Mouse (Mus musculus): ENCODE data around the gene Syn3. TPM values are rescaled to one million over a fixed set of nuclear protein-coding genes. Genes with fewer than 3 reads are reported as not detected.

The Syn3 gene
- polyA plus RNA-seq, 1 experiment from 2014 or later: 0.22 TPM

DNA sequence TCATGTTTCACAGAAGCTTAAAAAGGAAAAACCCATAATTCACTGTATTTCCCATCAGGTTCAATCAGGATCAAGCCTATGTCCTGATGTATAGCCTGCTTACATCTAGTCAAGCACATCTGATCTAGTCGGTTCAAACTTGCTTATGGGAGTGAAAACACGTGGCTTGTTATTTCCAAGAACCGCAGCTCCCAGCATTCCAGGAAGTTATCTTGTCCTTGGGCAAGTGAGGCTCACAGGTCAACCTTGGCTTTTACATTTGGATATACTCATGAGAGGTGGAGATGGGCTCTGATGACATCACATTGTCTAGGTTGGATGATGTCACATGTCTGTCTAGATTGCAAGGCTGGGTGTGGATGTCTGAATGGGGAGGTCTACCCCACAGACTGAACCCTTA, 185.7 kb downstream of the Syn3 start:
- Histone ChIP-seq H3K4me3 (ENCODE audit: low read depth, low read length) (no peak overlapping the region), H3K27ac (ENCODE audit: low read length) (no peak overlapping the region), H3K4me1 (ENCODE audit: control insufficient read depth, low read depth, low read length) (no peaks in the 10 kb centered on the region), H3K9ac (ENCODE audit: low read depth, low read length) (no peak overlapping the region), H3K27me3 (ENCODE audit: control insufficient read depth, insufficient read depth, low read depth, low read length) (no peaks in the 10 kb centered on the region), H3K36me3 (ENCODE audit: control insufficient read depth, insufficient read depth) (no peaks in the 10 kb centered on the region), H3K9me3 (replicated peaks; ENCODE audit: control insufficient read depth, low read length) (no peaks in the 10 kb centered on the region), H3K4me2 (ENCODE audit: low read depth, low read length) (no peak overlapping the region)
- 56% methylated on average over 3 of the region's 3 CpGs for WGBS (ENCODE audit: insufficient replicate concordance)
- ATAC-seq (ENCODE audit: low read depth): no peak

GRCm38 (mm10) chr10:86310527-86310926, 188.2 kb downstream of the Syn3 start:
- Histone ChIP-seq H3K4me3 (ENCODE audit: low read depth, low read length) (no peak overlapping the region), H3K27me3 (ENCODE audit: control insufficient read depth, insufficient read depth, low read depth, low read length) (no peaks in the 10 kb centered on the region), H3K9me3 (replicated peaks; ENCODE audit: control insufficient read depth, low read length) (no peaks in the 10 kb centered on the region), H3K4me1 (ENCODE audit: control insufficient read depth, low read depth, low read length) (no peaks in the 10 kb centered on the region), H3K4me2 (ENCODE audit: low read depth, low read length) (no peak overlapping the region), H3K9ac (ENCODE audit: low read depth, low read length) (no peak overlapping the region), H3K27ac (ENCODE audit: low read length) (no peak overlapping the region), H3K36me3 (ENCODE audit: control insufficient read depth, insufficient read depth) (no peaks in the 10 kb centered on the region)
- 54% methylated on average over 6 of the region's 6 CpGs for WGBS (ENCODE audit: insufficient replicate concordance)
- no peak for ATAC-seq (ENCODE audit: low read depth)

DNA sequence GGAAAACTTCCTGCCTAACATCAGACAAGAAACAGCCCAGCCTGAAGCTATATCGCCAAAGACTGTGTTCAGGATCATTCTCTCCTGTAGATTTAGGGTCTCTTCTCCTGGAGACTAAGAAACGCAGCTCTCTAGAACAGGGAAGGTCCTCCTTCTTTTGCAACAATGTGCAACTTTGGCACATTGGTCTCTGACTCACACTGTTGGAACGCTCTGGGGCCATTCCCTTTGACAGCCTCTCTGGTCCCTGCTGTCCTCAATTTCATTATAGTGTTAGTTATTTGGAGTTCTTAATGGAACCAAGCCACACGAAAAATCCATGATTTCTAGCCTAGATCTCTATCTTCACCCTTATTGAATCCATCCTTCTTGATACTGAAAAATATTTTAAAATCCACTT, 191.5 kb downstream of the Syn3 start:
- no peaks in the 10 kb centered on the region; the same call in 1 of the 2 replicates for H3K4me1 ChIP-seq (ENCODE audit: control insufficient read depth, low read depth, low read length)
- 58% methylated on average over 4 of the region's 4 CpGs for WGBS (ENCODE audit: insufficient replicate concordance)
- H3K4me3 ChIP-seq (ENCODE audit: low read depth, low read length): no peak overlapping the region
- peaks cover under 1% of the 10 kb centered on the region; the same call in 1 of the 2 replicates for H3K27me3 ChIP-seq (ENCODE audit: control insufficient read depth, insufficient read depth, low read depth, low read length)
- H3K9me3 ChIP-seq (replicated peaks; ENCODE audit: control insufficient read depth, low read length): no peaks in the 10 kb centered on the region
- H3K4me2 ChIP-seq (ENCODE audit: low read depth, low read length): no peak overlapping the region
- H3K27ac ChIP-seq (ENCODE audit: low read length): no peak overlapping the region
- ATAC-seq (ENCODE audit: low read depth): no peak
- no peak overlapping the region for H3K9ac ChIP-seq (ENCODE audit: low read depth, low read length)
- H3K36me3 ChIP-seq (ENCODE audit: control insufficient read depth, insufficient read depth): no peaks in the 10 kb centered on the region

- Histone ChIP-seq H3K36me3 (ENCODE audit: control insufficient read depth, insufficient read depth) (no peaks in the 10 kb centered on the region), H3K9me3 (replicated peaks; ENCODE audit: control insufficient read depth, low read length) (no peaks in the 10 kb centered on the region), H3K4me2 (ENCODE audit: low read depth, low read length) (no peak overlapping the region), H3K27me3 (ENCODE audit: control insufficient read depth, insufficient read depth, low read depth, low read length) (peaks cover 27% of the 10 kb centered on the region), H3K4me3 (ENCODE audit: low read depth, low read length) (no peak overlapping the region), H3K9ac (ENCODE audit: low read depth, low read length) (no peak overlapping the region), H3K27ac (ENCODE audit: low read length) (no peak overlapping the region), H3K4me1 (ENCODE audit: control insufficient read depth, low read depth, low read length) (peaks cover 8% of the 10 kb centered on the region)
- no peak for ATAC-seq (ENCODE audit: low read depth)
- WGBS (ENCODE audit: insufficient replicate concordance): 18% methylated on average over 2 of the region's 2 CpGs
Measured at GRCm38 (mm10) chr10:86304583-86304982, 194.1 kb downstream of the Syn3 start.

DNA sequence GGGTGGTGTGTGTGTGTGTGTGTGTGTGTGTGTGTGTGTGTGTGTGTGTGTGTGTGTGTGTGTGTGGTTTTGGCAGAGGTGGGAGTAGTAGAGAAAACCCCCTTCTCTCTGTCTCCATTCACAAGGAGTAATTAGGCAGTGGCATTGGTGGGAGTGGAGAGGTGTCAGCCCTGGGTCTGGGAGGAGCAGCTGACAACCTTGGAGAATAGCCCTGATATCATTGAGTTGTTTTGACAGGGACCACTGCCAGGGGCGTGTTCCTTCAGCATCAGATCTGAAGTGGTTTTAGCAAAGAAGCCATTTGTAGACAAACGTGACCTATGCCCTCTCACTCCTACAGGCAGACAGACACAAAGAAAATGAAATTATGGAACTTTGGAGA, 195.2 kb downstream of the Syn3 start:
- H3K9ac ChIP-seq (ENCODE audit: low read depth, low read length): no peak overlapping the region
- H3K36me3 ChIP-seq (ENCODE audit: control insufficient read depth, insufficient read depth): no peaks in the 10 kb centered on the region
- no peak overlapping the region for H3K4me3 ChIP-seq (ENCODE audit: low read depth, low read length)
- H3K9me3 ChIP-seq (replicated peaks; ENCODE audit: control insufficient read depth, low read length): no peaks in the 10 kb centered on the region
- H3K27me3 ChIP-seq (ENCODE audit: control insufficient read depth, insufficient read depth, low read depth, low read length): peaks cover 38% of the 10 kb centered on the region
- H3K27ac ChIP-seq (ENCODE audit: low read length): no peak overlapping the region
- WGBS (ENCODE audit: insufficient replicate concordance): 24% methylated on average over 2 of the region's 2 CpGs
- H3K4me1 ChIP-seq (ENCODE audit: control insufficient read depth, low read depth, low read length): peaks cover 8% of the 10 kb centered on the region
- H3K4me2 ChIP-seq (ENCODE audit: low read depth, low read length): no peak overlapping the region
- no peak for ATAC-seq (ENCODE audit: low read depth)

- Histone ChIP-seq H3K27me3 (ENCODE audit: control insufficient read depth, insufficient read depth, low read depth, low read length) (peaks cover 42% of the 10 kb centered on the region), H3K27ac (ENCODE audit: low read length) (no peak overlapping the region), H3K4me2 (ENCODE audit: low read depth, low read length) (no peak overlapping the region)
Measured at GRCm38 (mm10) chr10:86302761-86303494, 195.8 kb downstream of the Syn3 start.

GRCm38 (mm10) chr10:86302318-86302648, 196.4 kb downstream of the Syn3 start:
- H3K36me3 ChIP-seq (ENCODE audit: control insufficient read depth, insufficient read depth): no peaks in the 10 kb centered on the region
- peaks cover 8% of the 10 kb centered on the region for H3K4me1 ChIP-seq (ENCODE audit: control insufficient read depth, low read depth, low read length)
- ATAC-seq (ENCODE audit: low read depth): no peak
- no peak overlapping the region for H3K27ac ChIP-seq (ENCODE audit: low read length)
- peaks cover 42% of the 10 kb centered on the region for H3K27me3 ChIP-seq (ENCODE audit: control insufficient read depth, insufficient read depth, low read depth, low read length)
- WGBS (ENCODE audit: insufficient replicate concordance): 57% methylated on average over 4 of the region's 4 CpGs
- no peaks in the 10 kb centered on the region for H3K9me3 ChIP-seq (replicated peaks; ENCODE audit: control insufficient read depth, low read length)
- H3K9ac ChIP-seq (ENCODE audit: low read depth, low read length): no peak overlapping the region
- no peak overlapping the region for H3K4me2 ChIP-seq (ENCODE audit: low read depth, low read length)
- no peak overlapping the region for H3K4me3 ChIP-seq (ENCODE audit: low read depth, low read length)

More at GRCm38 (mm10) chr10:86302761-86303494, 195.8 kb downstream of the Syn3 start:
- no peak overlapping the region for H3K4me3 ChIP-seq (ENCODE audit: low read depth, low read length)
- 26% methylated on average over 8 of the region's 8 CpGs for WGBS (ENCODE audit: insufficient replicate concordance)
- peak; percentile 75 for ATAC-seq (ENCODE audit: low read depth)
- no peak overlapping the region for H3K9ac ChIP-seq (ENCODE audit: low read depth, low read length)
- H3K4me1 ChIP-seq (ENCODE audit: control insufficient read depth, low read depth, low read length): peaks cover 8% of the 10 kb centered on the region
- H3K9me3 ChIP-seq (replicated peaks; ENCODE audit: control insufficient read depth, low read length): no peaks in the 10 kb centered on the region
- H3K36me3 ChIP-seq (ENCODE audit: control insufficient read depth, insufficient read depth): no peaks in the 10 kb centered on the region

DNA sequence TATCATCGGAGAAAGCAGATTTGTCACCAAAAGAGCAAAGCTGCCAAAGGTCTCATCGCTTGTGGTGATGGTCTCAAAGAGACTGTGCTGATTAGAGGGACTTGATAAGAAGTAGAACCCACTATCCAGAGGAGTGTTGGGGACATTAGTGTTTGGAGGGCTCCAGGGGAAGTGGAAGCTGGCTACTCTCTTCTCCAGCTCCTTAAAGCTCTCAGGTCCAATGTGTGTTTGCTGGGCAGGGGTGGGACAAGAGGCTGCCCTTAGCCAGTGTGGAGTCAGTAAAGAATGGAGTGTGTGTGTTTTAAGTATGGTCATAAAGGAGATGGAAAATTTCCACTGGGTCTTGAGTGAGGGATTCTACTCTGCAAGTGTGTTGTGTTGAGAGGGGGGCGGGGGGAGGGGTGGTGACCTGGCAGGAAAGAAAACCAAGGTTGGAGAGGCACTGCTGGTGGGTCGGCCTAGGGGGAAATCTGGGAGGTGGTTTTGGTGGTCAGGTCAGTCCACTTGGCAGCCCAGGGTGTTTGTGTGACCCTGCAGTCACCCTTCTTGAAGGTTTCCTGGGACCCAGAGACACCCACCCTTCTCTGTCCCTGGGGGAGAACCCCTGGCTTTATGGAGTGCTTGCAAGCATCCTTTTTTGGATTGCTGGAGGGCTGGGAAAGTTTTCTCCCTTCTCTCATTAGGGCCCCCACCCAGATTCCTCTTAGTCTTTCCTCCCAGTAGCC, 196.9 kb downstream of the Syn3 start:
- peak overlapping the region; percentile 67; the same call in 1 of the 2 replicates for H3K4me2 ChIP-seq (ENCODE audit: low read depth, low read length)
- ATAC-seq (ENCODE audit: low read depth): no peak
- no peak overlapping the region for H3K27ac ChIP-seq (ENCODE audit: low read length)
- H3K4me1 ChIP-seq (ENCODE audit: control insufficient read depth, low read depth, low read length): peaks cover 8% of the 10 kb centered on the region
- H3K9ac ChIP-seq (ENCODE audit: low read depth, low read length): no peak overlapping the region
- peaks cover 42% of the 10 kb centered on the region for H3K27me3 ChIP-seq (ENCODE audit: control insufficient read depth, insufficient read depth, low read depth, low read length)
- H3K9me3 ChIP-seq (replicated peaks; ENCODE audit: control insufficient read depth, low read length): no peaks in the 10 kb centered on the region
- H3K4me3 ChIP-seq (ENCODE audit: low read depth, low read length): peak overlapping the region; percentile 52; the same call in 1 of the 2 replicates
- WGBS (ENCODE audit: insufficient replicate concordance): 26% methylated on average over 4 of the region's 4 CpGs
- H3K36me3 ChIP-seq (ENCODE audit: control insufficient read depth, insufficient read depth): no peaks in the 10 kb centered on the region

GRCm38 (mm10) chr10:86301117-86301490, 197.6 kb downstream of the Syn3 start:
- no peaks in the 10 kb centered on the region for H3K36me3 ChIP-seq (ENCODE audit: control insufficient read depth, insufficient read depth)
- ATAC-seq (ENCODE audit: low read depth): no peak
- H3K4me2 ChIP-seq (ENCODE audit: low read depth, low read length): peak overlapping the region; percentile 67
- peaks cover 8% of the 10 kb centered on the region for H3K4me1 ChIP-seq (ENCODE audit: control insufficient read depth, low read depth, low read length)
- peak overlapping the region; percentile 36; the same call in 1 of the 2 replicates for H3K9ac ChIP-seq (ENCODE audit: low read depth, low read length)
- H3K27ac ChIP-seq (ENCODE audit: low read length): no peak overlapping the region
- peak overlapping the region; percentile 52 for H3K4me3 ChIP-seq (ENCODE audit: low read depth, low read length)
- no peaks in the 10 kb centered on the region for H3K9me3 ChIP-seq (replicated peaks; ENCODE audit: control insufficient read depth, low read length)
- peaks cover 42% of the 10 kb centered on the region for H3K27me3 ChIP-seq (ENCODE audit: control insufficient read depth, insufficient read depth, low read depth, low read length)
- 1% methylated on average over 10 of the region's 10 CpGs for WGBS (ENCODE audit: insufficient replicate concordance)
